Mouse (Mus musculus) brain, embryonic 14.5 days (tissue): ENCODE measurements around the gene Fam107a. TPM values are rescaled to one million over a fixed set of nuclear protein-coding genes. Genes with fewer than 3 reads are reported as not detected.

Experiments used
- DNase-seq: peaks from one replicate; pipeline ENCODE4 v3.0.0-alpha.2; 2011; ENCODE audit warnings: low read depth
- CTCF ChIP-seq: fragments of 200-500 bp; IDR thresholded peaks from 2 replicates; pipeline ENCODE4 v1.5.1; 2012; ENCODE audit warnings: inconsistent platforms, mild to moderate bottlenecking, moderate library complexity, borderline replicate concordance; ENCODE audit not compliant: insufficient read depth, insufficient read length; ENCODE audit errors: extremely low read depth
- POLR2A ChIP-seq: fragments of 200-500 bp; IDR thresholded peaks from 2 replicates; pipeline ENCODE4 v1.6.1; 2012; ENCODE audit warnings: mild to moderate bottlenecking, inconsistent platforms, borderline replicate concordance; ENCODE audit not compliant: poor library complexity, insufficient read depth, insufficient read length, severe bottlenecking; ENCODE audit errors: extremely low read depth
- polyA plus RNA-seq: library from polyadenylated mRNA; depleted of rRNA; stranded (reverse); fragments of >200 nt; gene quantifications from 2 replicates; pipeline ENCODE4 v1.2.3, GENCODE M21; 2012; rRNA removed

The Fam107a gene
- 0.57 and 0.72 TPM in 2 replicates for polyA plus RNA-seq

DNA sequence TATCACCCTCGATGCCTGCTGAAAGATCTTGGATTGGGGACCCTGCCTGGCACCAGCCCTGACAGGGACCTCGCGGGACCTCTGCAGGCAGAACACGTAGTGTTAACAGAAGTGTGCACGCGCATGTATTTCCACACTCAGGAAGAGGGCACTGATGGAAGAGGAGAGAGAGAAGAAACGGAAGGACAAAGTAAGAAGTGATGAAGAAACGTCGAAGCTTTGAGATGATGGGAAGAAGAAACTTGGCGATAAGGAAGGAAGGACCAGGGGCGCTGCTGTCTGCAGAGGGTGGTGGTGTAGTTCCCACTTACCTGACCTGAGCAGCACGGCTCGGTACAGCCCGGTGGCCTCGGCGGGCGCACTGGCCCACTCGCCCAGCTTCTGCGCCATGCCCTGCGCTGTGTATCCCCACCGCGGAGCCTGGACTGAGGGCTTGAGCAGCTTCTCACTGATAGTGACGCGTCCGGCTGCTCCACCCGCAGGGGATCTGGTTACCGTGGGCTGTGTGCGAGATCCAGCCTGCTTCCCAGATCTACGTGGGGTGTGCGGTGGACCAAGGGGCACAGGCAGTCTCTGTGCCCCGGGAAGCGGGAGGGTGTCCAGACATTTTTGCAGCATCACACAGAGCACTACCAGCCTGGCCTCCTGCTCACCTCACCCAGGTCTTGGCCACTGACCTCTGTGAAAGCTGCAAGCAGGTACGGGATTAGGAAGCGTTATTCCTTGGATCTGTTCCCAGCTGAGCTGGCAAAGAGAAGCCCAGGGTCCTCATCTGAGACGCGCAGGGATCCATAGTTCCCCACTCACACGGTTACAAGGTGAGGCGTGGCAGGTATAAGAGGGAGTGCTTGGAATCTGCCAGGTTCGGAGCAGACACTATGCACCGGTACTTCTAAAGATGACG, at the start of gene Fam107a:
Gene Fam107a, minus strand, starts transcription at position 830 of the 904 bp plus-strand sequence.
- TF ChIP-seq POLR2A (no peak), CTCF (no peak)
- DNase-seq = peak; percentile 26

DNA sequence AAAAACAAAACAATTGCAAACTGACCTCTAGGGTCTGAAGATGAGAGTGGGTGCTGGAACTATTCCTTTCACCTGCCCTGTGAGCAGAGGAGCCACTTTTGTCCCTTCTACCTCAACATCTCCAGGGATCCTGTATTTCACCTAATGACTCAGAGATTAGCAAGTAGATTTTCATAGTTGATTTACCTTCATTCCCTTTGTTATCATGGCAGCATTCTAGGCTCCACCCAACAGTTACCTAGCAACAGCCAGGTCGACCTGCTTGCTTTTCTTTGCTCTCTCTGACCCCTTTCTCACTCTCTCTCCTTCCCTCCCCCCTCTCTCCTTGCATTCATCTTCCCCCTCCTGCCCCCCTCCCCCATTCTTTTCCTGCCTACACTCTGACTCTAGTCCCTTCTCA, 49.3 kb upstream of the Fam107a start:
- TF ChIP-seq CTCF (no peak), POLR2A (no peak)
- peak; percentile 26 for DNase-seq

DNA sequence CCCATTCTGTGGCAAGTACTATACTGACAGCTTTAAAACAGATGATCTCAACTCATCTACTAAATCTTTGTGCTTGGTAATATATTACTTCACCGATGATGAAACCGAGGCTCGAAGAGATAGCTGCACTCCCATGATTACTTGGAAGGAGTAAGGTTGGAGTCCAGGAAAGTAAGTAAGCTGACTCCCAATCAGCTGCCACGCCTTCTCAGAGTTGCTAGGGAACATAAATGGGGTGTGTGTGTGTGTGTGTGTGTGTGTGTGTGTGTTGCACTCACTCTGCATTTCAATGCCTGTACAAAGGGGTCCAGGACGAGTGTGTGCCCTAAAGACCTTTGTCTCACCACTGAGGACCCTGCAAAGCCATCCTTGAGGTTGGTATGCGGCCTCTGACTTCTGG, 48.0 kb upstream of the Fam107a start:
- DNase-seq = no peak
- no peak for TF ChIP-seq CTCF
- no peak for TF ChIP-seq POLR2A

DNA sequence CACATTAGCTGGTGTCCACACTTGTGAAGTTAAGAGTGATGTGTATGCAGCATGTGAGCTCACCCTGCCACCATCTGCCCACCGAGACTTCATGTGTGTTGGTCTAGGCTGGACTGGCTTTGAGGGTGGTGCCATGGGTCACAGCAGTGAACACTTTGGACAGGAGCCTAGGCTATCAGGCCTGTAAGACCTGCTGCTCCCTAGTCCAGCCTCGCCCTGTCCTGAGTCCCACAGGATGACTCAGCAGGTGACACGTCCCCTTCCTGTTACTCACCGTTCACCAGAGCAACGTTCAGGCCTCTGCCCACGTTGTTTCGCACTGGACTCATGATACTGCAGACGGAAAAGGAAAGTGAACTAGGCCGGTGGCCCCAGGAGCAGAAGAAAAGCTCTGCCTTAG, 39.0 kb upstream of the Fam107a start:
- no peak for DNase-seq
- TF ChIP-seq CTCF = no peak
- no peak for TF ChIP-seq POLR2A

DNA sequence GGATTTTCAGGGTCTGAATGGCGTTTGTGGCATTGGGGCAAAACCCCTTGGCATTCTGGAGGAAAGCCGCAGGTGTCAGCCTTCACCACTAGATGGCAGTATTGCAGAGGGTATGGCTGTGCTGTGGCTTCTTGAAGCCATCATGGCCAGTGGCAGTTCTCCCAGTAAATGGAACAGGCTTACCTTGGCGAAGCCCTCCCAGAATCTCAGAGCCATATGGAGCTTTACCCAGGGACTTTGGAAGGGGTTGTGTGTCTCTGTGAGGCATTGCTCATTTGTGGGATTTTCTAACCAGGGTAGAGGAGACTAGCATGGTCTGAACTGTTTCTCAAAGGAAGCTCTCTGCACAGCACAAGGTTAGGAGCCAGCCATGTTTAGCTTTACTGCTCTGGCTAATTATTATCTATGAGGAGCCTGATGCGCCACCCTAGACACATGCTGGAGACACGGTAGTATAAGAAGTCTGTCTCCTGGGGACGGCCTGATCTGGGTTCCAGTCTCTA, 38.2 kb upstream of the Fam107a start:
- peak; percentile 91 for DNase-seq
- TF ChIP-seq POLR2A (no peak), CTCF (peak; percentile 96)

DNA sequence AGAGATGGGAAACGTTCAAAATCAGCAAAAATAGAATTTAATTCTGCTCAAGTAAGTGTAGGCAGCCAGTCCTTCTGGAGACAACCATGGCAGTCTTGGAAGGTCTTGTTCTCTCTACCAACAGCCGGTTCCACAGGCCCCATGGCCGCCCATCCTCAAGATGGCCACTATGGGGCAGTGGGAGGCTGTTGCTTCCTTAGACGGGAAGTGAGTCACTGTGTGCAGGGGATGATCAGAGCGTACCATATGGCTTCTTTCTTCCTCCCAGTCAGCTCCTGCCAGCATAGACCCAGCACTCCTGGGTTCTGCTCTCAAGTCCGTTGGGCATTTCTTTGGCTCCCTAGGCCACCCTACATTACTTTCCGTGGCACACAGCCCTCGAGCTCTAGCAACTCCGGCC, 31.1 kb upstream of the Fam107a start:
- TF ChIP-seq CTCF (peak; percentile 28; the same call in 1 of the 2 replicates), POLR2A (no peak)
- no peak for DNase-seq

DNA sequence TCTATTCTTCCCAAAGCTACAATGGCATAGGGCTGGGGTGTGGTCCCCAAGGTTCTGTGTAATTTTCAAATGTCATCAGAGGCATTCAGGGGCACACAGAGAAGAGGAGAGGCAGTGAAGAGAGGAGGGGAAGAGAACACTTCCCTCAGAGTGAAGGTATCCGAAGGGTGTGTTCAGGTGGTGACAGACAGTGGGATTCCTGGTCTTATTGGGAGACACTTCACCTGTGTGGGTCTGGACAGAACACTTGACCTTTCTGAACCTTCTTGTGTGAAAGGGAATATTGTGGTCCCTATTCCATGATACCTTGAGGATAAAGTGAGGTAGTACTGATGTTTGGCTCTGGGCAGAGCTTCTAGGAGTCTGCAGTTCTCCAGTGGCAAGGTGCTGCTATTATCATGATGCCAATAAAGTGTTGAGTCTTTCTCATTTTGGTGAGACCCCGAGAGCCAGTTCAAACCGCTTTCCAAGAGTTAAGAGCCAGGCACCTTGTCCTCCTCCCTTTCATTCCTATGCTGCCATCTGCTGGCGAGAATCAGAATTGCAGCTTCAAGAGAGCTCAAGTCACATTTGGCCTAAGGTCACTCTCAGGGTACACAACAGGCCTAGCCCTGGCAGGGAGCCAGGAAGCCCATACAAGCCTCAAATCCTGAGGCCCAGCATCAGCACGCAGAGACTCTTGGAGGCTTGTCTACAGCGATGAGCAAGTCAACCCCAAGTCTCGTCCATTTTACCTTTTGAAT, 28.6 kb upstream of the Fam107a start:
- TF ChIP-seq CTCF (peak; percentile 94), POLR2A (no peak)
- DNase-seq = peak; percentile 91

DNA sequence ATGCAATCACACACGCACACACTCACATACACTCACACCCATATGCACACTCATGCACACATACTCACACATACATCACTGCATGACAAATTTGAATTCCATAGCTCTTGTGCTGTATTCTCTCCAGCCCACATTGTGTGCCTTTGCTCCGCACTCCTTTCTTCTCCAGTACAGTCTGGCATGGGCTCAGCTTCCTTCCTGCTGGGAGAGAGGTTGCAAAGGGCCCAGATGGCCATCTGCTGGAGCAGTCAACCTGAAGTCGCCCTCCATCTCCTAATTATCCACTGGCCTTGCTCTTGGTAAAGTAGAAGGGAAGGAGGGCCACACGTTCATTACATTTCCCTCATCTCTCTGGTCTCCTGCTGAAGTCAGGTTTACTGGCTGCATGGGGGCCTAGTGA, 27.7 kb upstream of the Fam107a start:
- DNase-seq = no peak
- TF ChIP-seq POLR2A (no peak), CTCF (no peak)

DNA sequence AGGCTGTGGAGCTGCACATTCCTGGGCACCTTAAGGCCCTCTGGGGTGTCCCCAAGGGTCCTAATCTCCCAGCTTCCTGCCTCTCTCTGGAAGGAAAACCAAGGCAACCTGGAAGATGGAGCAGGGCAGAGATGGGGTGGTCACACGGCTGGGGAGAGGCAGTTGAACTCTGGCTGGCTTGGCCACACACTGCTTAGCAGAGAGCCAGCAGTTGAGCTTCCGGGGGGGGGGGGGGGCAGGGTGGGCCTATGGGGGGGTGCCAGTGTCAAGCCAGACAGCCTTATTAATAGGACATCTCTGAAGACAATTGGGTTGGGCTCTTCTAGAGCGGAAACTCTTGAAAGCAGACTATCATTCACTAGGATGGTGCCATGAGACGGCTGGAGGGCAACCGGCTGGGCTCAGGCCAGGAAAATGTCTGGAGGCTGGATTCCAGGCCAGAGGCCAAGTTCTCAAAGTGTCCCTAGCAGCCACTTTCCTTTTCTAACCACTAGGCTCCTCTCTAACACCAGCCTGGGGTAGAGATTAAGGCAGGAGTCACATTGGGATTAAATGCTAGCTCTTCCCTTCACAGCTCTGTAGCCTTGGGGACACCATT, 24.8 kb upstream of the Fam107a start:
- TF ChIP-seq CTCF (no peak), POLR2A (no peak)
- no peak for DNase-seq

DNA sequence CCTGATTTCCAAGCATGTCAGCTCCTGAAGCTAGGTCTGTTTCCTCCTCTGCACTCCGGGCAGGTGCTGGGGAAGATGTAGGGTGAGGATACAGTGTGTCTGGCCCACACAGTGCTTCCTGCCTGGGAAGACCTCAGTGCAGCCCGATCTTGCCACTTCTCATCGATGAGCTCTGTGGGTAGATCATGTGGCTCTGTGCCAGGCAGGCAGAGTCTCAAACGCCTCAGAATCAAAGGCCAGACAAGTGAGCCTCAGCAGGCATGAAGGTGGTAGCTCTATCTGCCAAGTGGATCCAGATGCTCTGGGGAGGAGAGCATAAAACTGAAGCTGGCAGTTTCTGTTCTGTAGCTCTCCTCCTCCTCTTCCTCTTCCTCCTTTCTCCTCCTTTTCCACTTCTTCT, 22.4 kb upstream of the Fam107a start:
- TF ChIP-seq POLR2A (no peak), CTCF (no peak)

DNA sequence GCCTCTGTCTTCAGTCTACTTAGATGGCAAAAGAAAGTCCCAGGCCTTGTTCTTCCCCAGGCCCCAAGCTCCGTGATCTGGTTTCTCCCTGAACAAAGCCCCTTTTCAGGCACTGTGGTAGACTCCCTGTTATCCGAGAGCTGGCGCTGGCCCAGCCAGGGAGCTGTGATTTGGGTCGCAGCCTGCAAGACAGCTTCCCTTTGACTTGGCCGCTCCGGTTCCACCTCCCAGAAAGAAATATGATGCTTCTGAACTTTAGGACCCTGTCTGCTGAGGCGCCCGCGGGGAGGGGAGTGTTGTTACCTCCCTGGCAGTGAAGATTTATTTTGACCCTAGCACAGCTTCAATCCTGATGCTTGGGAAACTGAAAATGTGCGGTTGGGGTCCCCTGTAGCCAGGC, 18.1 kb upstream of the Fam107a start:
- TF ChIP-seq POLR2A (no peak), CTCF (no peak)
- DNase-seq = peak; percentile 51

More for the DNA sequence above, 22.4 kb upstream of the Fam107a start:
- DNase-seq = no peak
